In the genomic region with DNA sequence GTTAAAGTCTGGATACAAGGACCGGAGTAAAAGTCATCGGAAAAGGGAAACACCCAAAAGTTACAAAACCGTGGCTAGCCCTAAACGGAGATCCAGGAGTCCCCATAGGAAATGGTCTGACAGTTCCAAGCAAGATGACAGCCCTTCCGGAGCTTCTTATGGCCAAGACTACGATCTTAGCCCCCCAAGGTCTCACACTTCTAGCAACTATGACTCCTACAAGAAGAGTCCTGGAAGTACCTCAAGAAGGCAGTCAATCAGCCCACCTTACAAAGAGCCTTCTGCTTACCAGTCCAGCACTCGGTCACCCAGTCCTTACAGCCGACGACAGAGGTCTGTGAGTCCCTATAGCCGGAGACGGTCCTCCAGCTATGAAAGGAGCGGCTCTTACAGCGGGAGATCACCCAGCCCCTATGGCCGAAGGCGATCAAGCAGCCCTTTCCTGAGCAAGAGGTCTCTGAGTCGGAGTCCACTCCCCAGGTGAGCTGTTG, we compare ENCODE assay signal across 8 mouse cellular contexts. TPM values are rescaled to one million over a fixed set of nuclear protein-coding genes. Genes with fewer than 3 reads are reported as not detected.
A peak's percentile ranks its signal among the peaks of the same experiment; 100 is the strongest.
DNase-seq lines count a peak whose midpoint lies in the region; ATAC-seq and TF ChIP-seq lines count a peak whose summit lies in the region.

No protein-coding gene starts in this region.

- H3K4me2 ChIP-seq in kidney, embryonic 14.5 days (replicated peaks; ENCODE audit: low read depth, low read length) = peak overlapping the region; percentile 81

- DNase-seq in gastrocnemius, adult 2 months = peak; percentile 21
- no peak for DNase-seq in gastrocnemius, postnatal 25 days
- peak; percentile 56 for DNase-seq in c-Kit-negative CD71-positive TER-119-positive erythroid progenitor cells, embryonic 14.5 days (ENCODE audit: low read depth, low spot score)
- DNase-seq in heart, embryonic 10.5 days (ENCODE audit: low spot score) = peak; percentile 80
- DNase-seq in lung, postnatal 14 days = peak; percentile 24
- DNase-seq in spleen, adult 2 months (ENCODE audit: low read depth in 1 of 2, low spot score in 2 of 2) = peak in 1 of 2 experiments; percentile 5
- DNase-seq in urinary bladder, postnatal 10 days (ENCODE audit: low spot score) = no peak

- H3K4me1 ChIP-seq in heart, embryonic 10.5 days = 0 out of 2 replicates have a peak, but pooled peaks cover 3% of the 10 kb centered on the region
- H3K4me1 ChIP-seq in kidney, embryonic 14.5 days (ENCODE audit: control insufficient read depth, insufficient read depth, low read length) = 0 out of 2 replicates have a peak, but pooled peaks cover 5% of the 10 kb centered on the region
- H3K4me1 ChIP-seq in spleen, adult 2 months (ENCODE audit: control insufficient read depth, insufficient read depth, insufficient read length) = no peaks in the 10 kb centered on the region; the same call in none of the 2 replicates

- H3K27ac ChIP-seq in gastrocnemius, adult 2 months = peak overlapping the region; percentile 100
- peak overlapping the region; percentile 100; the same call in 1 of the 2 replicates for H3K27ac ChIP-seq in heart, embryonic 10.5 days
- no peak overlapping the region; the same call in 1 of the 2 replicates for H3K27ac ChIP-seq in kidney, embryonic 14.5 days (ENCODE audit: low read depth, low read length)
- peak overlapping the region; percentile 61 for H3K27ac ChIP-seq in spleen, adult 2 months (ENCODE audit: insufficient read depth, low read length)

- peak overlapping the region; percentile 99 for H3K9ac ChIP-seq in kidney, embryonic 14.5 days (ENCODE audit: low read depth, low read length)

- no peaks in the 10 kb centered on the region for H3K27me3 ChIP-seq in heart, embryonic 10.5 days (ENCODE audit: insufficient read depth, poor library complexity, severe bottlenecking)
- H3K27me3 ChIP-seq in kidney, embryonic 14.5 days (ENCODE audit: control insufficient read depth, insufficient read depth, low read length) = no peaks in the 10 kb centered on the region
- no peaks in the 10 kb centered on the region for H3K27me3 ChIP-seq in spleen, adult 2 months (ENCODE audit: control insufficient read depth, insufficient read depth, low read length)

- TF ChIP-seq POLR2A in spleen, adult 2 months (IDR thresholded peaks at IDR 0.05; ENCODE audit: low read depth, low read length) = no peak

- no peak for ATAC-seq in kidney, embryonic 14.5 days (ENCODE audit: low FRiP score, low TSS enrichment)

- WGBS in heart, embryonic 10.5 days = 0% methylated on average over 16 of the region's 16 CpGs
- WGBS in kidney, embryonic 14.5 days = 0% methylated on average over 16 of the region's 16 CpGs
- under 1% methylated on average over 16 of the region's 16 CpGs for WGBS in spleen, adult 2 months

- H3K4me3 ChIP-seq in gastrocnemius, adult 2 months = peak overlapping the region; percentile 96
- peak overlapping the region; percentile 95 for H3K4me3 ChIP-seq in heart, embryonic 10.5 days
- peak overlapping the region; percentile 83 for H3K4me3 ChIP-seq in kidney, embryonic 14.5 days (ENCODE audit: low read length)
- peak overlapping the region; percentile 80 for H3K4me3 ChIP-seq in spleen, adult 2 months (ENCODE audit: extremely low read depth, insufficient read depth, insufficient read length)

- H3K9me3 ChIP-seq in heart, embryonic 10.5 days = no peaks in the 10 kb centered on the region
- H3K9me3 ChIP-seq in kidney, embryonic 14.5 days (ENCODE audit: control insufficient read depth, low read length) = no peaks in the 10 kb centered on the region

- H3K36me3 ChIP-seq in heart, embryonic 10.5 days = peaks cover 17% of the 10 kb centered on the region
- peaks cover 14% of the 10 kb centered on the region for H3K36me3 ChIP-seq in kidney, embryonic 14.5 days (ENCODE audit: control insufficient read depth, insufficient read depth, low read length)
- peaks cover 2% of the 10 kb centered on the region for H3K36me3 ChIP-seq in spleen, adult 2 months (ENCODE audit: control insufficient read depth, insufficient read depth, low read length)

- TF ChIP-seq CTCF in gastrocnemius, adult 2 months (IDR thresholded peaks at IDR 0.05) = no peak
- no peak for TF ChIP-seq CTCF in spleen, adult 2 months (IDR thresholded peaks at IDR 0.05; ENCODE audit: extremely low read depth, insufficient read depth, insufficient read length, insufficient replicate concordance)

- intact Hi-C loops in gastrocnemius, adult 2 months (cut with DNase I) = loop anchor here (5.0 kb wide), 1 partner anchor 177 kb away; the partner anchor contains the start of gene Rpl19

RNA-seq across cellular contexts. Expression of gene Cdk12, which starts 1.1 kb away (rescaled TPM):
- 10 to 100 TPM; 14.2 to 17.1 TPM for total RNA-seq in gastrocnemius, adult 2 months (2021)
- 10 to 100 TPM; 13.0 to 14.0 TPM for total RNA-seq in gastrocnemius, postnatal 25 days (2021)
- polyA plus RNA-seq in heart, embryonic 10.5 days (2016; fragmentation: Nextera tagmentation; extraction: Ambion mirVana) = 7.9 and 10.9 TPM in 2 replicates
- 16.1 and 18.3 TPM in 2 replicates for polyA plus RNA-seq in kidney, embryonic 14.5 days (2014; fragmentation: Nextera tagmentation; extraction: Ambion mirVana)
- 12.4 and 12.7 TPM in 2 replicates for polyA plus RNA-seq in spleen, adult 2 months (2012; rRNA removed)

RNA-seq across cellular contexts. Expression of gene Med1, which starts 10.9 kb away (rescaled TPM):
- total RNA-seq in gastrocnemius, adult 2 months (2021) = 10 to 100 TPM; 26.4 to 33.1 TPM
- total RNA-seq in gastrocnemius, postnatal 25 days (2021) = 10 to 100 TPM; 21.2 to 23.1 TPM
- 43.7 and 51.5 TPM in 2 replicates for polyA plus RNA-seq in heart, embryonic 10.5 days (2016; fragmentation: Nextera tagmentation; extraction: Ambion mirVana)
- polyA plus RNA-seq in kidney, embryonic 14.5 days (2014; fragmentation: Nextera tagmentation; extraction: Ambion mirVana) = 62.5 and 76.6 TPM in 2 replicates
- 8.8 and 9.2 TPM in 2 replicates for polyA plus RNA-seq in spleen, adult 2 months (2012; rRNA removed)

RNA-seq across cellular contexts. Expression of gene Fbxl20, which starts 53.8 kb away (rescaled TPM):
- 1 to 10 TPM; 8.2 to 9.7 TPM for total RNA-seq in gastrocnemius, adult 2 months (2021)
- total RNA-seq in gastrocnemius, postnatal 25 days (2021) = 10 to 100 TPM; 10.3 to 11.1 TPM
- polyA plus RNA-seq in heart, embryonic 10.5 days (2016; fragmentation: Nextera tagmentation; extraction: Ambion mirVana) = 13.6 and 13.9 TPM in 2 replicates
- 10.1 and 17.8 TPM in 2 replicates for polyA plus RNA-seq in kidney, embryonic 14.5 days (2014; fragmentation: Nextera tagmentation; extraction: Ambion mirVana)
- 15.4 and 17.6 TPM in 2 replicates for polyA plus RNA-seq in spleen, adult 2 months (2012; rRNA removed)

Comparison
In these comparisons a context has a peak if more than half of its experiments do, and no peak if none do; other contexts are left out.
1. DNase-seq: peak in gastrocnemius, adult 2 months (single experiment), c-Kit-negative CD71-positive TER-119-positive erythroid progenitor cells, embryonic 14.5 days (single experiment), heart, embryonic 10.5 days (single experiment) and lung, postnatal 14 days (single experiment); none in gastrocnemius, postnatal 25 days (single experiment) and urinary bladder, postnatal 10 days (single experiment).
2. Peak in every context shown above with its lines, with median percentiles within 50 percentile points of each other: H3K4me3 ChIP-seq.